Mouse (Mus musculus): Measurements from ENCODE around the gene Jtb. TPM values are rescaled to one million over a fixed set of nuclear protein-coding genes. Genes with fewer than 3 reads are reported as not detected.

Jtb gene
- polyA plus RNA-seq, 1 experiment from 2014 or later = 106 TPM

DNA sequence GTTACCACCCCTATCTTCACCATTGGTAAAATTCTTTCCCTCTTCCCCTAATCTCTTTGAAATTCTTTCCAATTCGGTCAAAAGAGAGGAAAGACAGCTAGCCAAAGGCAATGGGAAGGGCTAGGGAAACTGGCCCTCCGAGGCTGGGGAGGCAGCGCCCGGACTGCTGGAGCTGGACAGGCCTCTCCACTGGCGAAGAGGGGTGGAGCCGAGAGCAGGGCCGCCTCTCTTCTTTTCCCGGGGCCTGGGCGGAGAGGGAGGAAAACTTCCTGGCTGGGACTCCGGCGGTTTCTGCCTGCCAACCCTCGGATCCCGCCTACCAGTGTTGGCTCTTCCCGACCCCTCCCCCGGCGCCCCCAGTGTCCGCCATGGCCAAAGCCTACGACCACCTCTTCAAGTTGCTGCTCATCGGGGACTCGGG lies 10.9 kb upstream of the Jtb start:
- peak overlapping the region; percentile 51 for H3K27ac ChIP-seq (ENCODE audit: low read length)

DNA sequence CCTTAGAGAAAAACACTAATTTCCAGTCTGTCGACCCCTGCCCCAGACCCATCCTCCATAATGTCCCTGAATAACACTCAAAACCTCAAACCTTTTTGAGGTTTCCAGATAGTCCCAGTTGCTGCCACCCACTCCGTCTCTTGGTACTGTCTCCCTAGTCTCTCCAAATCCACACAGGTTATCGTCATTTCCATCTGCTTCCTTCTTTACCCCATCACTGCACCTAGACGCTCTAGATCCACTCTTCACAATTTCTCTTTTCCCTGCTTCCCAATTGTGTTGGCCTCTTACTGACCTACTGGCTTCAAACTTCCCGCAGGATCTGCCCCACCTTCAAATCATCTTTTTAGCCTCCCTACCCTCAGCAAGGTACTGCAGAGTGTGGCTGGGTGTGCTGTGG lies 10.3 kb upstream of the Jtb start:
- Histone ChIP-seq H3K4me3 (replicated peaks; ENCODE audit: low read length) (peak overlapping the region; percentile 45), H3K27ac (ENCODE audit: low read length) (no peak overlapping the region), H3K36me3 (ENCODE audit: control insufficient read depth, insufficient read depth) (no peaks in the 10 kb centered on the region), H3K4me1 (replicated peaks; ENCODE audit: control insufficient read depth, insufficient read depth, low read length) (peaks cover 11% of the 10 kb centered on the region), H3K4me2 (ENCODE audit: low read length) (peak overlapping the region; percentile 81), H3K9ac (replicated peaks; ENCODE audit: low read depth, low read length) (peak overlapping the region; percentile 61), H3K27me3 (replicated peaks; ENCODE audit: control insufficient read depth, insufficient read depth, low read length) (no peaks in the 10 kb centered on the region), H3K9me3 (ENCODE audit: control insufficient read depth, low read length) (no peaks in the 10 kb centered on the region)
- WGBS = 29% methylated on average over 5 of the region's 5 CpGs
- no peak for ATAC-seq

More for the DNA sequence above, 10.9 kb upstream of the Jtb start:
- Histone ChIP-seq H3K27me3 (replicated peaks; ENCODE audit: control insufficient read depth, insufficient read depth, low read length) (no peaks in the 10 kb centered on the region), H3K4me1 (replicated peaks; ENCODE audit: control insufficient read depth, insufficient read depth, low read length) (peaks cover 11% of the 10 kb centered on the region), H3K36me3 (ENCODE audit: control insufficient read depth, insufficient read depth) (no peaks in the 10 kb centered on the region), H3K9me3 (ENCODE audit: control insufficient read depth, low read length) (no peaks in the 10 kb centered on the region), H3K9ac (replicated peaks; ENCODE audit: low read depth, low read length) (peak overlapping the region; percentile 61), H3K4me3 (replicated peaks; ENCODE audit: low read length) (peak overlapping the region; percentile 45), H3K4me2 (ENCODE audit: low read length) (peak overlapping the region; percentile 81)
- whole genome bisulfite sequencing = 0% methylated on average over 16 of the region's 20 CpGs
- peak; percentile 79 for ATAC-seq

DNA sequence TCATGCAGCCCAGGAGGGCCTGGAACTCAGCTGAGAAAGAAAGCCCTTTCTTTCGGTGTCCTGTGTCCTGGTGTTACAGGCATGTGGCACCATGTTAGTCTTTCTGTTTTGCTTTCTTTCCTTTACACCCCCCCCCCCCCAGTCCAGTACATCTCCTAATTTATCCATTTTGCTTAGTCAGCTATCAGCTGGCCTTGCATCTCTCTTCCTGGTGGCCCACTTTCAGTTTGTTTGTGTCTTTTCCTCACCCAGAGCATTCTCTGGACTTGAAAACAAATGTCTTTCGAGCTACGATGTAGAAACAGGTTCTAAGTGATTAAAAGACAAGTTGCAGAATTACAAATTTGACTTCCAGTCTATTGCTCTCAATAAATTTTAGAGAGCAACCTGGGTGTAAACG lies 8.9 kb upstream of the Jtb start:
- peaks cover 11% of the 10 kb centered on the region for H3K4me1 ChIP-seq (replicated peaks; ENCODE audit: control insufficient read depth, insufficient read depth, low read length)
- no peaks in the 10 kb centered on the region for H3K36me3 ChIP-seq (ENCODE audit: control insufficient read depth, insufficient read depth)
- no peaks in the 10 kb centered on the region for H3K27me3 ChIP-seq (replicated peaks; ENCODE audit: control insufficient read depth, insufficient read depth, low read length)
- no peak overlapping the region for H3K4me2 ChIP-seq (ENCODE audit: low read length)
- no peak overlapping the region for H3K9ac ChIP-seq (replicated peaks; ENCODE audit: low read depth, low read length)
- H3K4me3 ChIP-seq (replicated peaks; ENCODE audit: low read length) = no peak overlapping the region
- ATAC-seq = no peak
- WGBS = 87% methylated on average over 4 of the region's 4 CpGs
- H3K9me3 ChIP-seq (ENCODE audit: control insufficient read depth, low read length) = no peaks in the 10 kb centered on the region
- no peak overlapping the region for H3K27ac ChIP-seq (ENCODE audit: low read length)

GRCm38 (mm10) chr3:90222941-90223340 lies 8.5 kb upstream of the Jtb start:
- no peak for ATAC-seq
- no peak overlapping the region for H3K9ac ChIP-seq (replicated peaks; ENCODE audit: low read depth, low read length)
- H3K36me3 ChIP-seq (ENCODE audit: control insufficient read depth, insufficient read depth) = no peaks in the 10 kb centered on the region
- H3K4me3 ChIP-seq (replicated peaks; ENCODE audit: low read length) = no peak overlapping the region
- peaks cover 11% of the 10 kb centered on the region for H3K4me1 ChIP-seq (replicated peaks; ENCODE audit: control insufficient read depth, insufficient read depth, low read length)
- H3K27ac ChIP-seq (ENCODE audit: low read length) = no peak overlapping the region
- H3K9me3 ChIP-seq (ENCODE audit: control insufficient read depth, low read length) = no peaks in the 10 kb centered on the region
- H3K27me3 ChIP-seq (replicated peaks; ENCODE audit: control insufficient read depth, insufficient read depth, low read length) = no peaks in the 10 kb centered on the region
- no peak overlapping the region for H3K4me2 ChIP-seq (ENCODE audit: low read length)
- 81% methylated on average over 3 of the region's 3 CpGs for WGBS

DNA sequence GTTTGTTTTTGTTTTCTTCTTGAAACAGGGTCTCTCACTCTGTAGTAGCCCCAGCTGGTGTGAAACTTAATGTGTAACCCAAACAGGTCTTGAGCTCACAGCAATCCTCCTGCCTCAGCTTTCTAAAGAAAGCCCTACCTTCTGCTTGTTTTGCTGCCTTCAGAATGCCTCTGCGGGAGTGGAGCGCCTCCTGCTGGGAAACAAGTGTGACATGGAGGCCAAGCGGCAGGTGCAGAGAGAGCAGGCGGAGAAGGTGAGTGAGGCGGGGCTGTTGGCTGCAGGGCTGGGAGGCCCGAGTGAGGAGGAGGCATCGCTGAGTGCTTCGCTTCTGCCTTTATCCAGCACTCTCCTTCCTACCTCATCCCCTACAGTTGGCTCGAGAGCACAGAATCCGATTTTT lies 7.1 kb upstream of the Jtb start:
- peaks cover 11% of the 10 kb centered on the region for H3K4me1 ChIP-seq (replicated peaks; ENCODE audit: control insufficient read depth, insufficient read depth, low read length)
- no peak overlapping the region for H3K4me3 ChIP-seq (replicated peaks; ENCODE audit: low read length)
- H3K4me2 ChIP-seq (ENCODE audit: low read length) = no peak overlapping the region
- ATAC-seq = no peak
- no peaks in the 10 kb centered on the region for H3K9me3 ChIP-seq (ENCODE audit: control insufficient read depth, low read length)
- H3K36me3 ChIP-seq (ENCODE audit: control insufficient read depth, insufficient read depth) = no peaks in the 10 kb centered on the region
- no peak overlapping the region for H3K27ac ChIP-seq (ENCODE audit: low read length)
- no peaks in the 10 kb centered on the region for H3K27me3 ChIP-seq (replicated peaks; ENCODE audit: control insufficient read depth, insufficient read depth, low read length)
- no peak overlapping the region for H3K9ac ChIP-seq (replicated peaks; ENCODE audit: low read depth, low read length)
- WGBS = 89% methylated on average over 10 of the region's 10 CpGs

DNA sequence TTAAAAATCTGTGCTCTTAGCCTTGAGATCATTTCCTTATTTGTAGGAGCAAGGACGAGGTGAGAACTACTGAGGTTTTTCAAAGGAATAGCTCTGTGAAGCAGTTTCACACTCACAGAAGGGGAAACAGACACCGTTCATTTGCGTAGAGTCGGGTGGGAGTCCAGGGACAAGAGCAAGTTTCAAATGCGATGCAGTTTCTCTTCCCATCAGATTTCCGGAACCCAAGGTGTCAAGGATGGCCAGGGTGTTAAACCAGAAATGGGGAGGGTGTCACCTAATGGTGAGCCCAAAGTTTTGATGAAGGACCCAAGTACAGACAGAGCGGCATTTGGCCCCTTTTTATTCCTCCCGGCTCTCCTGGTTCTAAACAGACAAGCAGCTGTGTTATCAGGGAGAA lies 322 bp upstream of the Jtb start:
- no peak for ATAC-seq
- Histone ChIP-seq H3K27me3 (replicated peaks; ENCODE audit: control insufficient read depth, insufficient read depth, low read length) (no peaks in the 10 kb centered on the region), H3K27ac (ENCODE audit: low read length) (peak overlapping the region; percentile 87), H3K4me2 (ENCODE audit: low read length) (peak overlapping the region; percentile 90), H3K9me3 (ENCODE audit: control insufficient read depth, low read length) (no peaks in the 10 kb centered on the region), H3K4me3 (replicated peaks; ENCODE audit: low read length) (peak overlapping the region; percentile 90), H3K36me3 (ENCODE audit: control insufficient read depth, insufficient read depth) (peaks cover 10% of the 10 kb centered on the region), H3K4me1 (replicated peaks; ENCODE audit: control insufficient read depth, insufficient read depth, low read length) (peaks cover 13% of the 10 kb centered on the region), H3K9ac (replicated peaks; ENCODE audit: low read depth, low read length) (peak overlapping the region; percentile 89)
- 20% methylated on average over 8 of the region's 8 CpGs for WGBS

DNA sequence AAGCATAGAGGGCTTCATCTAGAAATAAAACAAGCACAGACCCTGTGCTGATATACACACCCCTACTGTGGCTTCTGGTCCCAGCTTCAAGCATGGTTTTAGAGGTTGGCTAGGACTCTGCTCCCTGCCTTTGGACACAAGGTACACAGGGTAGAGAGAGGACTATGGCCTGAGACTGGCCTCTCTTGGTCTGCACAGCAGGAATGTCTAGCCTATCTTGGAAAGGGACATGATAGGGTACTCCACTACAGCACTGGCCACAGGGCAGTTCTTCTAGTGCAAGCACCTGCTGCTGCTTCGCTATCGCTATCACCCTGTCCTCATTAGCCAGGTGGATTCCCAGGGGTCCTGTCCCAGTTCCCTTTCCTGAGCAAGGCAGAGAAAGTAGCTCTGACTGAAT lies 9.9 kb downstream of the Jtb start:
- 97% methylated on average over 2 of the region's 2 CpGs for WGBS
- Histone ChIP-seq H3K4me3 (replicated peaks; ENCODE audit: low read length) (no peak overlapping the region), H3K4me2 (ENCODE audit: low read length) (no peak overlapping the region), H3K27ac (ENCODE audit: low read length) (no peak overlapping the region), H3K9me3 (ENCODE audit: control insufficient read depth, low read length) (no peaks in the 10 kb centered on the region), H3K9ac (replicated peaks; ENCODE audit: low read depth, low read length) (no peak overlapping the region), H3K36me3 (ENCODE audit: control insufficient read depth, insufficient read depth) (no peaks in the 10 kb centered on the region), H3K27me3 (replicated peaks; ENCODE audit: control insufficient read depth, insufficient read depth, low read length) (no peaks in the 10 kb centered on the region), H3K4me1 (replicated peaks; ENCODE audit: control insufficient read depth, insufficient read depth, low read length) (peaks cover 13% of the 10 kb centered on the region)
- ATAC-seq = no peak

DNA sequence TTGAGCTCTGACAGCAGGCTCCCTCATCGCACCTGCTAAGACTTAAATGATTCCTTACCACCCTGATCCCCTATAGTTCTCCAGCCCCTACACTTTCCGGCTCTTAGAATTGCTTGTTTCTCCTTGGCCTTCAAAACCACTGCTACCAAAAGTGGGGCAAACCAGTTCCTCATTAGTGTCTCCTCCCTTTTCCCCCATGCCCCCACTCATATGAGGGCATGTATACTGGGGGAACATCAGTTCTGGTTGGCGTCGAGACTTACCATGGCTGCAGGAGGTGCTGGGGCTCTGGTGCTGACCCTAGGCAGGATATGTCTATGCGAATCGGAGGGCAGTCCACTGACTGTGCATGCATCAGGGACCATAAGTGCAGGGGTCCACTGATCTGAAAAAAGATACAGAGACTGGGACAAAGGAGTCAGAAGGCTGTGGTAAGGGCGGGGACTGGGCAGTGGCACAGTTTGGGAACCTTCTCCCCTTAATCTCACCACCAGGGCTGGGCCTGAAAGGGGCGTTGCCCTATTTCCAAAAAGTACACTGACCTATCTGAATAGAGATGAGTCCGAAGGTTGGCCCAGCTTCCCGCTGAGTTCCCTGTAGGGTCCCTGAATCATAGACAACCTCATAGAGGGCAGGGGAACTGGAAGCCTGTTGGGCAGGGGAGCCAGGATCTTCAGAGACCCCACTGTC lies 10.4 kb downstream of the Jtb start:
- Histone ChIP-seq H3K9ac (replicated peaks; ENCODE audit: low read depth, low read length) (no peak overlapping the region), H3K9me3 (ENCODE audit: control insufficient read depth, low read length) (no peaks in the 10 kb centered on the region), H3K36me3 (ENCODE audit: control insufficient read depth, insufficient read depth) (no peaks in the 10 kb centered on the region), H3K4me1 (replicated peaks; ENCODE audit: control insufficient read depth, insufficient read depth, low read length) (peaks cover 13% of the 10 kb centered on the region), H3K4me3 (replicated peaks; ENCODE audit: low read length) (no peak overlapping the region), H3K27ac (ENCODE audit: low read length) (no peak overlapping the region), H3K4me2 (ENCODE audit: low read length) (no peak overlapping the region), H3K27me3 (replicated peaks; ENCODE audit: control insufficient read depth, insufficient read depth, low read length) (no peaks in the 10 kb centered on the region)
- no peak for ATAC-seq
- 87% methylated on average over 10 of the region's 10 CpGs for WGBS

GRCm38 (mm10) chr3:90242984-90243775 lies 11.8 kb downstream of the Jtb start, which contains the start of gene Creb3l4:
TSS of gene Creb3l4 (minus strand) at chr3:90243512.
- Histone ChIP-seq H3K4me2 (ENCODE audit: low read length) (peak within 1 kb of the TSS; percentile 66), H3K36me3 (ENCODE audit: control insufficient read depth, insufficient read depth) (no peaks in the 10 kb centered on the region), H3K27ac (ENCODE audit: low read length) (no peak within 1 kb of the TSS), H3K9ac (replicated peaks; ENCODE audit: low read depth, low read length) (peak within 1 kb of the TSS; percentile 48), H3K4me3 (replicated peaks; ENCODE audit: low read length) (peak within 1 kb of the TSS; percentile 42), H3K27me3 (replicated peaks; ENCODE audit: control insufficient read depth, insufficient read depth, low read length) (no peaks in the 10 kb centered on the region), H3K9me3 (ENCODE audit: control insufficient read depth, low read length) (no peaks in the 10 kb centered on the region), H3K4me1 (replicated peaks; ENCODE audit: control insufficient read depth, insufficient read depth, low read length) (peaks cover 17% of the 10 kb centered on the region)
- 2% methylated on average over 19 of the region's 19 CpGs for WGBS
- ATAC-seq = peak; percentile 60

All from forebrain, embryonic 16.5 days (tissue).